Mouse (Mus musculus) heart, embryonic 13.5 days (tissue): ENCODE results near the gene Kyat1. TPM values are rescaled to one million over a fixed set of nuclear protein-coding genes. Genes with fewer than 3 reads are reported as not detected.
A peak's percentile ranks its signal among the peaks of the same experiment; 100 is the strongest.

Experiments used
- ATAC-seq: fragments of 200-750 bp; cut with Nextera tagmentation; 2 replicates; pipeline ENCODE4 v1.8.0; 2017; ENCODE audit warnings: moderate TSS enrichment; ENCODE audit not compliant: insufficient number of reproducible peaks, low FRiP score, low TSS enrichment; ENCODE audit errors: extremely low read depth
- H3K27ac ChIP-seq: fragments of 300-500 bp; sonication (generic); replicated peaks from 2 replicates; pipeline ENCODE4 v1.5.1; 2015; ENCODE audit warnings: moderate library complexity, mild to moderate bottlenecking, inconsistent platforms
- H3K27me3 ChIP-seq: fragments of 300-500 bp; sonication (generic); replicated peaks from 2 replicates; pipeline ENCODE4 v1.6.1; 2015; ENCODE audit warnings: mild to moderate bottlenecking, inconsistent platforms
- H3K36me3 ChIP-seq: fragments of 300-500 bp; sonication (generic); 2 replicates; pipeline ENCODE4 v1.6.1; 2015; ENCODE audit warnings: mild to moderate bottlenecking, inconsistent platforms
- H3K4me1 ChIP-seq: fragments of 300-500 bp; sonication (generic); 2 replicates; pipeline ENCODE4 v1.6.1; 2015; ENCODE audit warnings: inconsistent platforms
- H3K4me2 ChIP-seq: fragments of 300-500 bp; sonication (generic); 2 replicates; pipeline ENCODE4 v1.6.1; 2015; ENCODE audit warnings: inconsistent platforms, mild to moderate bottlenecking, moderate library complexity
- H3K4me3 ChIP-seq: fragments of 300-500 bp; sonication (generic); 2 replicates; pipeline ENCODE4 v1.5.1; 2015; ENCODE audit warnings: moderate library complexity, mild to moderate bottlenecking, inconsistent platforms
- H3K9ac ChIP-seq: fragments of 300-500 bp; sonication (generic); 2 replicates; pipeline ENCODE4 v1.6.1; 2015; ENCODE audit warnings: inconsistent platforms, mild to moderate bottlenecking, moderate library complexity
- H3K9me3 ChIP-seq: fragments of 300-500 bp; sonication (generic); 2 replicates; pipeline ENCODE4 v1.6.1; 2016; ENCODE audit warnings: inconsistent platforms
- WGBS: fragments of 180-500 bp; shearing (Covaris S2); methylation state at CpG from one replicate; pipeline ENCODE4 v1.1.7; 2015; ENCODE audit warnings: mixed read lengths; 5-methylcytosine and 5-hydroxymethylcytosine counted together
- polyA plus RNA-seq: library from polyadenylated mRNA; unstranded; fragments of >200 nt; fragmentation: Nextera tagmentation; extraction: Ambion mirVana; gene quantifications from 2 replicates; pipeline ENCODE4 v1.2.1, GENCODE M21; 2015

Gene Kyat1
- polyA plus RNA-seq, 1 experiment from 2014 or later, result 17.2 TPM

GRCm38 (mm10) chr2:30212951-30213350 lies 7.3 kb upstream of the Kyat1 start:
- H3K36me3 ChIP-seq, result no peaks in the 10 kb centered on the region
- no peak overlapping the region for H3K9ac ChIP-seq
- no peak overlapping the region for H3K4me3 ChIP-seq
- H3K9me3 ChIP-seq, result no peaks in the 10 kb centered on the region
- H3K27ac ChIP-seq, result no peak overlapping the region
- no peaks in the 10 kb centered on the region for H3K27me3 ChIP-seq
- no peak overlapping the region for H3K4me2 ChIP-seq
- ATAC-seq, result no peak
- H3K4me1 ChIP-seq, result no peaks in the 10 kb centered on the region
- WGBS, result 77% methylated on average over 1 of the region's 1 CpGs

- Histone ChIP-seq H3K27ac (no peak overlapping the region), H3K4me1 (no peaks in the 10 kb centered on the region), H3K36me3 (no peaks in the 10 kb centered on the region), H3K27me3 (no peaks in the 10 kb centered on the region), H3K4me2 (no peak overlapping the region), H3K9ac (no peak overlapping the region), H3K4me3 (no peak overlapping the region), H3K9me3 (no peaks in the 10 kb centered on the region)
- WGBS, result 66% methylated on average over 4 of the region's 4 CpGs
- ATAC-seq, result no peak
Observed at GRCm38 (mm10) chr2:30212169-30212545, 6.5 kb upstream of the Kyat1 start.

- Histone ChIP-seq H3K4me2 (no peak overlapping the region), H3K27ac (no peak overlapping the region), H3K9me3 (no peaks in the 10 kb centered on the region), H3K4me1 (peaks cover 1% of the 10 kb centered on the region), H3K9ac (no peak overlapping the region), H3K36me3 (no peaks in the 10 kb centered on the region), H3K4me3 (no peak overlapping the region), H3K27me3 (no peaks in the 10 kb centered on the region)
- ATAC-seq, result no peak
- WGBS, result 65% methylated on average over 6 of the region's 6 CpGs
Observed at GRCm38 (mm10) chr2:30211408-30212168, 5.9 kb upstream of the Kyat1 start.

GRCm38 (mm10) chr2:30207886-30208285 lies 2.2 kb upstream of the Kyat1 start:
- no peaks in the 10 kb centered on the region for H3K9me3 ChIP-seq
- no peak for ATAC-seq
- H3K36me3 ChIP-seq, result no peaks in the 10 kb centered on the region
- no peak overlapping the region for H3K27ac ChIP-seq
- no peak overlapping the region for H3K4me3 ChIP-seq
- no peak overlapping the region for H3K4me2 ChIP-seq
- H3K27me3 ChIP-seq, result no peaks in the 10 kb centered on the region
- peaks cover 17% of the 10 kb centered on the region for H3K4me1 ChIP-seq
- no peak overlapping the region for H3K9ac ChIP-seq
- WGBS, result 63% methylated on average over 5 of the region's 5 CpGs

- Histone ChIP-seq H3K4me3 (no peak overlapping the region), H3K9ac (no peak overlapping the region), H3K27ac (no peak overlapping the region), H3K36me3 (no peaks in the 10 kb centered on the region), H3K4me1 (peaks cover 17% of the 10 kb centered on the region), H3K9me3 (no peaks in the 10 kb centered on the region), H3K27me3 (no peaks in the 10 kb centered on the region), H3K4me2 (no peak overlapping the region)
- ATAC-seq, result no peak
- WGBS, result 76% methylated on average over 4 of the region's 4 CpGs
Observed at GRCm38 (mm10) chr2:30207401-30207800, 1.8 kb upstream of the Kyat1 start.

- 2% methylated on average over 13 of the region's 13 CpGs for WGBS
- ATAC-seq, result 0 out of 2 replicates have a peak, but pooled peaks have one; percentile 12
- no peaks in the 10 kb centered on the region for H3K27me3 ChIP-seq
- H3K9ac ChIP-seq, result peak overlapping the region; percentile 88
- H3K4me3 ChIP-seq, result peak overlapping the region; percentile 81
- no peaks in the 10 kb centered on the region for H3K9me3 ChIP-seq
- peaks cover 24% of the 10 kb centered on the region for H3K4me1 ChIP-seq
- H3K27ac ChIP-seq, result peak overlapping the region; percentile 82
- no peaks in the 10 kb centered on the region for H3K36me3 ChIP-seq
- peak overlapping the region; percentile 94 for H3K4me2 ChIP-seq
Observed at GRCm38 (mm10) chr2:30205255-30205628, 405 bp downstream of the Kyat1 start.

- WGBS, result 72% methylated on average over 7 of the region's 7 CpGs
- H3K27me3 ChIP-seq, result no peaks in the 10 kb centered on the region
- H3K27ac ChIP-seq, result no peak overlapping the region
- no peak overlapping the region for H3K4me2 ChIP-seq
- H3K4me3 ChIP-seq, result no peak overlapping the region
- no peak overlapping the region for H3K9ac ChIP-seq
- no peaks in the 10 kb centered on the region for H3K36me3 ChIP-seq
- ATAC-seq, result no peak
- no peaks in the 10 kb centered on the region for H3K9me3 ChIP-seq
- H3K4me1 ChIP-seq, result peaks cover 32% of the 10 kb centered on the region
Observed at GRCm38 (mm10) chr2:30203439-30203838, 2.2 kb downstream of the Kyat1 start.

- no peak for ATAC-seq
- 31% methylated on average over 5 of the region's 5 CpGs for WGBS
- H3K27ac ChIP-seq, result peak overlapping the region; percentile 61
Observed at GRCm38 (mm10) chr2:30200388-30200925, 5.2 kb downstream of the Kyat1 start.

GRCm38 (mm10) chr2:30199984-30200383 lies 5.7 kb downstream of the Kyat1 start:
- peak overlapping the region; percentile 61; the same call in 1 of the 2 replicates for H3K27ac ChIP-seq
- H3K4me2 ChIP-seq, result no peak overlapping the region
- no peaks in the 10 kb centered on the region for H3K36me3 ChIP-seq
- H3K27me3 ChIP-seq, result no peaks in the 10 kb centered on the region
- 38% methylated on average over 1 of the region's 1 CpGs for WGBS
- H3K4me3 ChIP-seq, result no peak overlapping the region
- peaks cover 32% of the 10 kb centered on the region for H3K4me1 ChIP-seq
- ATAC-seq, result no peak
- H3K9me3 ChIP-seq, result no peaks in the 10 kb centered on the region
- 0 out of 2 replicates have a peak overlapping the region, but pooled peaks have one; percentile 16 for H3K9ac ChIP-seq

More at GRCm38 (mm10) chr2:30200388-30200925, 5.2 kb downstream of the Kyat1 start:
- Histone ChIP-seq H3K4me3 (no peak overlapping the region), H3K9ac (0 out of 2 replicates have a peak overlapping the region, but pooled peaks have one; percentile 16), H3K9me3 (no peaks in the 10 kb centered on the region), H3K4me1 (peaks cover 32% of the 10 kb centered on the region), H3K36me3 (no peaks in the 10 kb centered on the region), H3K4me2 (0 out of 2 replicates have a peak overlapping the region, but pooled peaks have one; percentile 8), H3K27me3 (no peaks in the 10 kb centered on the region)

- Histone ChIP-seq H3K9me3 (no peaks in the 10 kb centered on the region), H3K27me3 (no peaks in the 10 kb centered on the region), H3K36me3 (no peaks in the 10 kb centered on the region), H3K4me3 (no peak overlapping the region), H3K27ac (no peak overlapping the region), H3K4me1 (peaks cover 22% of the 10 kb centered on the region), H3K9ac (no peak overlapping the region; the same call in 1 of the 2 replicates), H3K4me2 (no peak overlapping the region)
- no peak for ATAC-seq
- 50% methylated on average over 4 of the region's 4 CpGs for WGBS
Observed at GRCm38 (mm10) chr2:30198021-30198420, 7.6 kb downstream of the Kyat1 start.

- peaks cover 9% of the 10 kb centered on the region; the same call in 1 of the 2 replicates for H3K4me1 ChIP-seq
- no peaks in the 10 kb centered on the region for H3K9me3 ChIP-seq
- ATAC-seq, result no peak
- H3K4me3 ChIP-seq, result no peak overlapping the region
- WGBS, result 79% methylated on average over 3 of the region's 3 CpGs
- H3K9ac ChIP-seq, result no peak overlapping the region
- no peak overlapping the region for H3K4me2 ChIP-seq
- peaks cover 13% of the 10 kb centered on the region for H3K36me3 ChIP-seq
- H3K27me3 ChIP-seq, result no peaks in the 10 kb centered on the region
- H3K27ac ChIP-seq, result no peak overlapping the region
Observed at GRCm38 (mm10) chr2:30194656-30195055, 11.0 kb downstream of the Kyat1 start.
